Mouse (Mus musculus): ENCODE data around the gene Pus1. TPM values are rescaled to one million over a fixed set of nuclear protein-coding genes. Genes with fewer than 3 reads are reported as not detected.

The Pus1 gene
- polyA plus RNA-seq (2012; rRNA removed): 19.6 and 20.1 TPM in 2 replicates

DNA sequence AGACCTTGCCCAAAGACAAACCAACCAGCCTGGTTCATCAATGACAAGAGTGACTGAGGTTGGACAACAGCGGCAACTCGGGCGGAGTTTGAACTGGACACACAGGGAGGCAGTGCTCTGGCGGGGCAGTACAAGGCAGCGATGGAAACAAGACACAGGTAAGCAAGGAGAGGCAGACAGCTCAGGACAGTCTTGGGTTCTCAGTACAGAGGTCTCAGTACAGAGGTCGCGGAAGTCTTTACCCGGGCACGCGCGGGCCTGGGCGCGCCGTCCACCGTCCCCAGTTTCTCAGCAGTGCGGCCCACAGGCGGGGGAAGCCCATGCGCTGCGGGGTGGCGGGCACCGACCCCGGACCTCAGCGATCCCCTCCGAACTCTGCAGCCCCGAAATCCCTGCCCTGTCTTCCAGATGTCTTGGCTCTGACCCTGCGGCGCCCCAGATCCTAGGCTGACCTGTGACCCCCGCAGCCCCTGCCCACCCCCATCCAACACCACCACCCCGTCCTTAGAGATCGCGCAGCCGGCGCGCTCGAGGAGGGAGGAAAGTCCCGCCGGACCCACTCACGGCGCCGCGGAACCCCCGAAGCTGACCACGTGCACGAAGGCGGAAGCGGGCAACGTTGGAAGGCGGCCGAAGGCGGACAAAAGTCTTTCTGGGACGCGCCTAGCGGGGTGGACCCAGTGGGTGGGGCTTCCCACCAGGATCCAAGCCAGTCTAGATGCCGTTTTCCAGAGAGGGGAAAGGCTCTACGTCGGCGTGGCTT, at the start of gene Pus1:
TSS of gene Pus1 (minus strand) at position 662 of the 763 bp plus-strand sequence.
- H3K4me3 ChIP-seq (ENCODE audit: insufficient read depth, low read length): peak within 1 kb of the TSS; percentile 64
- TF ChIP-seq CTCF (IDR thresholded peaks at IDR 0.05; ENCODE audit: extremely low read depth, insufficient read depth, low read length) (no peak), POLR2A (IDR thresholded peaks at IDR 0.05; ENCODE audit: extremely low read depth, insufficient read depth, low read length) (peak; percentile 61)
- peak within 1 kb of the TSS; percentile 18; the same call in 1 of the 2 replicates for H3K27ac ChIP-seq (ENCODE audit: insufficient read depth, low read length)
- no peaks in the 10 kb centered on the region for H3K4me1 ChIP-seq (ENCODE audit: control insufficient read depth, insufficient read depth, low read length)

DNA sequence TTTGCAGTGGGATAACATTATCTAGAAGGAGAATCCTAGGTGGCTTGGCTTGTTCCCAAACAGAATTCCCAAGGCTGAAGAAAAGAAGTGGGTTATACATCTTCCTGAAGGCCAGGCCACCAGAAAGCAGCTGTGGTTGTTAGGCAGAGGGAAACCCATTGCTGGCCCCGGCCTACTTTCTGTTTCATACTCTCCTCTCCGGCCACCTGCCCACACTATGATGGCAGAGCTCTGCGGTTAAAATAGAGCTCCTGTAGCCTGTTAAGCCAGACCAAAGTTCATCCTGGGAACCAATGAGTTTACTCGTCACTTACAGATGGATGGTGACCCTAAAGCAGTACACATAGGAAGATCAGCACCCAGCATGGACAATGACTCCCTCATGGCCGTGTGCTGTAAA, 47.1 kb upstream of the Pus1 start:
- Histone ChIP-seq H3K27ac (ENCODE audit: insufficient read depth, low read length) (no peak overlapping the region), H3K4me3 (ENCODE audit: insufficient read depth, low read length) (no peak overlapping the region), H3K4me1 (ENCODE audit: control insufficient read depth, insufficient read depth, low read length) (no peaks in the 10 kb centered on the region)
- TF ChIP-seq POLR2A (IDR thresholded peaks at IDR 0.05; ENCODE audit: extremely low read depth, insufficient read depth, low read length): no peak
- TF ChIP-seq CTCF (IDR thresholded peaks at IDR 0.05; ENCODE audit: extremely low read depth, insufficient read depth, low read length): no peak

DNA sequence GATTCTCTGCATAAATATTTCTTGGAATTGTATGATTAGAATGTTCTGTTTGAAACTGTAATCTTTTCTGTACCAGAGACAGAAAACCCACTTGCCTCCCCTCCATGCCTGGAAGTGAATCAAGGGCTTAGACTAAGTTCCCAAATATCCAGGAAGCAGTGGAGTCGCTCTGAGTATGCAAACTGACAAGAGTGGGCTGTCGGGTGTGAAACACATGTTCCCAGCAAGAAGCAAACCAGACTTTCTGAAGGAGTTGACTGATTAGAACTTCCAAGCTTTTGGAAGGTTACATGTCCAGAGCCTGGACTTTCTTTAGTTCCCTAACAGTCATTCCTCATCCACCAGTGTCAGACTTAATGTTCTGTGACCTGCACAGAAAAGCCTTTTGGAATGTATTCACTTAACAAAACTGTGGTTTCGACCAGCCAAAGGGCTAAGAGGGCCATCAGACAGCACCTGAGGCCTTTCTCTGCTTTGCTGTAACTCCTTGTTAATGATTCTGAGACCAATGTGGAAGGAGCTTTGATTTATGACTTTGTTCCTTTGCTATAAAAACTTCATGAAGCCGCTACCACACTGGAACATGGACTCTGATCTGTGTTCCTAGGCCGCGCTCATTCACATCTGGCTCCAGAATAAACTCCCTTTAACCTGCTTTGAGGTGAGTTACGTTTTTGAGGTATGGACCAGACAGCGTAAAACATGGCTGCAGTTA, 46.5 kb upstream of the Pus1 start:
- Histone ChIP-seq H3K4me3 (ENCODE audit: insufficient read depth, low read length) (no peak overlapping the region), H3K27ac (ENCODE audit: insufficient read depth, low read length) (no peak overlapping the region), H3K4me1 (ENCODE audit: control insufficient read depth, insufficient read depth, low read length) (no peaks in the 10 kb centered on the region)
- TF ChIP-seq CTCF (IDR thresholded peaks at IDR 0.05; ENCODE audit: extremely low read depth, insufficient read depth, low read length) (no peak), POLR2A (IDR thresholded peaks at IDR 0.05; ENCODE audit: extremely low read depth, insufficient read depth, low read length) (no peak)

DNA sequence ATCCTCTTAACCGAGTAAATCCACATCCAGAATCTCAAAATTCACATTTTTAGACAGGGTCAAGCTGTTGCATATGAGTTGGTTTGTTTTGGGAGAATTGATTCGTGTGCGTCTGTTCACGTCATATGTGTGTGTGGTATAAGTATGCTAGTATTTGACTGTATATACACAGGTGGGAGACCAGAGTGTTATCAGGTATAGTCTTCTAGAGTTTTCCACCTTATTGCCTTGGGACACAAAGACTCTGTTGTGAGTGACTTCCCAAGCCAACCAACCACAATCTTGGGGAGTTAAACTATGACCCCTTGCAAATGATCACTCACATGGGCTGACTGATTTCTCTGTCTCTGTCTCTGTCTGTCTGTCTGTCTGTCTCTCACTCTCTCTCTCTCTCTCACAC, 44.0 kb upstream of the Pus1 start:
- no peak overlapping the region for H3K4me3 ChIP-seq (ENCODE audit: insufficient read depth, low read length)
- TF ChIP-seq POLR2A (IDR thresholded peaks at IDR 0.05; ENCODE audit: extremely low read depth, insufficient read depth, low read length): no peak
- no peak for TF ChIP-seq CTCF (IDR thresholded peaks at IDR 0.05; ENCODE audit: extremely low read depth, insufficient read depth, low read length)
- H3K4me1 ChIP-seq (ENCODE audit: control insufficient read depth, insufficient read depth, low read length): no peaks in the 10 kb centered on the region
- H3K27ac ChIP-seq (ENCODE audit: insufficient read depth, low read length): no peak overlapping the region

DNA sequence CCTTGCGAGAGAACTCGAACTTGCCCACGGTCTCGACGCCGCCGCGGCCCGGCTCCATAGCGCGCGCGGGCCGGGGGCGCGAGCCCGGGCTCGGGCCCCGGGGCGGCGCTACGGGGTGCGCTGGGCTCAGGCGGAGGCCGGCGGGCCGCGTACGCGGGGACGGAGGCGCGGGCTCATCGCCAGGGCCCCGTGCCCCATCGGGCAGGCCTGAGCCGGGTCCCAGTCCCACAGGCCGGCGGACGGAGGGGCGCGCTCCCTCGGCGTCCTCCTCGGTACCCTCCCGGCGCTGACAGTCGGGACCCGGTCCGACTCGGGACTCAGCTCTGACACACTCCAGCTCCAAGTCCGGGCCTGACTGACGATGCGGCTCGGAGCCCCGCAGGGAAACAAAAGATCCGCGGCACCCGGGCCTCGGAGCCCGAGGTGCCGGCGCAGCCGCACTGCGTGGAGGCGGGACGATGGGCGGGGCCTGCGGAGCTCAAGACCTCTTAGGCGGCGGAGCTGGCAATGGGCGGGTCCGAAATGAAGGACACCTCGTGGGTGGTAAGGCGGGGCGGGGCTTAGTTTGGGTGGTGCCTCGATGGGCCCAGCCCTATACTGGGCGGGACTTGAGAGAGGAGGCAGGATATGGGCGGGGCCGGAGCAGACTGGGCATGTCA, 29.3 kb upstream of the Pus1 start, which contains the start of gene Ulk1:
TSS of gene Ulk1 (minus strand) at position 431 of the 659 bp plus-strand sequence.
- Histone ChIP-seq H3K4me3 (ENCODE audit: insufficient read depth, low read length) (peak within 1 kb of the TSS; percentile 49), H3K27ac (ENCODE audit: insufficient read depth, low read length) (peak within 1 kb of the TSS; percentile 72; the same call in 1 of the 2 replicates), H3K4me1 (ENCODE audit: control insufficient read depth, insufficient read depth, low read length) (peaks cover 5% of the 10 kb centered on the region; the same call in 1 of the 2 replicates)
- TF ChIP-seq CTCF (IDR thresholded peaks at IDR 0.05; ENCODE audit: extremely low read depth, insufficient read depth, low read length) (no peak), POLR2A (IDR thresholded peaks at IDR 0.05; ENCODE audit: extremely low read depth, insufficient read depth, low read length) (peak; percentile 95)

DNA sequence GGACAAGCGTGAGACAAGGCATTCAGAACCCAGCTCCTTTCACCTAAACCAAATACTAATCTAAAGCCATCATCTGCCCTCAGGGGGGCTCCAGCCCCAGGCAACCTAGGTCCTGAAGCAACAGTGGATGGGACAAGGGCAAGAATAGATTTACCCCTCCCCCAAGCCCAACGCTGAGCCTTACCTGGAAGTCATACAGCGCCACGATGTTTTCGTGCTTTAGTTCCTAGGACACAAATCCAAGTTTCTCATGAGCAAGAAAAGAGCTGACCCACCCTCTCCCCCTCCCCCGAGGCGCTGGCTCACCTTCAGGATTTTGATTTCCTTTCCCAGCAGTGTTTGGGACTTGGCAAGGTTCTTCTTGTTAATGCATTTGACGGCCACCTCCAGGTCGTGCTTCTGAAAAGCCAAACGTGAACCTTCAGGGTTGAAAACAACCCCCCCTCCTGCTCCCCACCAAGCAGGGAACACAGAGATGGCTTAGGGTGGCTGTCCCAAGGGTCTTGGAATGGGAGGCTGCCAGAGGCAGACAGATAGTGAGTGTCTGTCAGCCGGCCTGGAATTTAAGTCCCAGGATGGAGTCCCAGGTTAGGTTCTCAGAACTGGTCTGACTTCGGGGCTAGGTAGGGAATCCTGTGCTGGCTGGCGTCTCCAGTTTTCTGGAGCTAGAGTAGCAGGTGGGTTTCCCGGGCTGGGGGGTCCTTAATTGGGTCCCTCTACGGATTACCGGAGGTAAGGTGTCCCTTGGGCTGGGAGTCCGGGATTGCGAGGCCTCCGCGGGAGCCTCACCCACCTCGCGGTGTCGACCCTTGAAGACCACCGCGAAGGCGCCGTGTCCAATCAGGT, 28.6 kb upstream of the Pus1 start:
- H3K4me3 ChIP-seq (ENCODE audit: insufficient read depth, low read length): peak overlapping the region; percentile 49
- no peak overlapping the region for H3K27ac ChIP-seq (ENCODE audit: insufficient read depth, low read length)
- peaks cover 5% of the 10 kb centered on the region; the same call in 1 of the 2 replicates for H3K4me1 ChIP-seq (ENCODE audit: control insufficient read depth, insufficient read depth, low read length)
- TF ChIP-seq CTCF (IDR thresholded peaks at IDR 0.05; ENCODE audit: extremely low read depth, insufficient read depth, low read length) (no peak), POLR2A (IDR thresholded peaks at IDR 0.05; ENCODE audit: extremely low read depth, insufficient read depth, low read length) (no peak)

DNA sequence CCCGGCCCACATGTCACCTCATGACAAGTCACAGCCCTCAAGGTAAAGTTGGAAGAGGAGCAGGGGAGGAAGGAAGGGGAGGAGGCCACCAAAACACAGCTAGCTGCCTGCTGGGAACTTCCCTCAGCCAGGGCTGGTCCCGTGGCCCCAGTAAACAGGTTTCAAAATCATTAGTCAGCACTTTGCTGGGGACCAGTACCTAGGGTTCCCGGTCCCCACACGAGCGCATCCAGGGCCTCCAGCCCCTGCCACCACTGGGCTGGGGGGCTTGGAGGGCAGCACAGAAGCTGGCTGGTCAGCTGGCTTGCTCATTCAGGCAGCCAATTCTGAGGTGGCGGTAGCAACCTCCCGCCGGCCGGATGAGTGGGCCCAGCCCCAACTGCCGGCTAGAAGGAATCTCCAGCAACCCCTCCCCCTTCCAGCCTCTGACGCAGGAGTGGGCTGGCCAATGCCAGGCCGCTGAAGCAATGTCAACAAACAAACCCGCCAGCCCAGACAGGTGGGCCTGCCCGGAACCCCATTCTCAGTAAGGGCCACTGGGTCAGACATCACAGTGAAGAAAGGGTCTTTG, 27.7 kb upstream of the Pus1 start:
- TF ChIP-seq CTCF (IDR thresholded peaks at IDR 0.05; ENCODE audit: extremely low read depth, insufficient read depth, low read length): no peak
- TF ChIP-seq POLR2A (IDR thresholded peaks at IDR 0.05; ENCODE audit: extremely low read depth, insufficient read depth, low read length): peak; percentile 25; the same call in 1 of the 2 replicates
- H3K27ac ChIP-seq (ENCODE audit: insufficient read depth, low read length): 0 out of 2 replicates have a peak overlapping the region, but pooled peaks have one; percentile 29
- peak overlapping the region; percentile 49 for H3K4me3 ChIP-seq (ENCODE audit: insufficient read depth, low read length)
- H3K4me1 ChIP-seq (ENCODE audit: control insufficient read depth, insufficient read depth, low read length): peaks cover 5% of the 10 kb centered on the region; the same call in 1 of the 2 replicates

- Histone ChIP-seq H3K4me1 (ENCODE audit: control insufficient read depth, insufficient read depth, low read length) (peaks cover 5% of the 10 kb centered on the region; the same call in 1 of the 2 replicates), H3K27ac (ENCODE audit: insufficient read depth, low read length) (0 out of 2 replicates have a peak overlapping the region, but pooled peaks have one; percentile 33), H3K4me3 (ENCODE audit: insufficient read depth, low read length) (peak overlapping the region; percentile 49; the same call in 1 of the 2 replicates)
- TF ChIP-seq CTCF (IDR thresholded peaks at IDR 0.05; ENCODE audit: extremely low read depth, insufficient read depth, low read length): no peak
- TF ChIP-seq POLR2A (IDR thresholded peaks at IDR 0.05; ENCODE audit: extremely low read depth, insufficient read depth, low read length): no peak
These were observed 27.0 kb upstream of the Pus1 start for GRCm38 (mm10) chr5:110807453-110807852.
